Mouse (Mus musculus) heart, embryonic 15.5 days (tissue): ENCODE data around the gene Ripor3. TPM values are rescaled to one million over a fixed set of nuclear protein-coding genes. Genes with fewer than 3 reads are reported as not detected.
A peak's percentile ranks its signal among the peaks of the same experiment; 100 is the strongest.

Experiments used
- ATAC-seq: fragments of 200-750 bp; cut with Nextera tagmentation; replicated peaks from 2 replicates; pipeline ENCODE4 v1.8.0; 2017; ENCODE audit warnings: low read depth, moderate TSS enrichment; ENCODE audit not compliant: insufficient number of reproducible peaks, insufficient read depth, low FRiP score
- H3K27ac ChIP-seq: fragments of 300-500 bp; sonication (generic); 2 replicates; pipeline ENCODE4 v1.5.1; 2015; ENCODE audit warnings: mild to moderate bottlenecking, inconsistent platforms
- H3K27me3 ChIP-seq: fragments of 300-500 bp; sonication (generic); 2 replicates; pipeline ENCODE4 v1.6.1; 2015; ENCODE audit warnings: inconsistent platforms
- H3K36me3 ChIP-seq: fragments of 300-500 bp; sonication (generic); 2 replicates; pipeline ENCODE4 v1.6.1; 2015; ENCODE audit warnings: mild to moderate bottlenecking, inconsistent platforms
- H3K4me1 ChIP-seq: fragments of 300-500 bp; sonication (generic); replicated peaks from 2 replicates; pipeline ENCODE4 v1.6.1; 2015; ENCODE audit warnings: inconsistent platforms
- H3K4me2 ChIP-seq: fragments of 300-500 bp; sonication (generic); 2 replicates; pipeline ENCODE4 v1.6.1; 2015; ENCODE audit warnings: inconsistent platforms, mild to moderate bottlenecking, moderate library complexity
- H3K4me3 ChIP-seq: fragments of 300-500 bp; sonication (generic); 2 replicates; pipeline ENCODE4 v1.5.1; 2015; ENCODE audit warnings: mild to moderate bottlenecking, inconsistent platforms
- H3K9ac ChIP-seq: fragments of 300-500 bp; sonication (generic); 2 replicates; pipeline ENCODE4 v1.6.1; 2015; ENCODE audit warnings: mild to moderate bottlenecking, inconsistent platforms
- H3K9me3 ChIP-seq: fragments of 300-500 bp; sonication (generic); replicated peaks from 2 replicates; pipeline ENCODE4 v1.6.1; 2016; ENCODE audit warnings: inconsistent platforms
- WGBS: fragments of 180-500 bp; shearing (Covaris S2); methylation state at CpG from one replicate; pipeline ENCODE4 v1.1.7; 2015; ENCODE audit warnings: mixed read lengths; 5-methylcytosine and 5-hydroxymethylcytosine counted together
- polyA plus RNA-seq: library from polyadenylated mRNA; unstranded; fragments of >200 nt; fragmentation: Nextera tagmentation; extraction: Ambion mirVana; gene quantifications from 2 replicates; pipeline ENCODE4 v1.2.1, GENCODE M21; 2015

Gene Ripor3
- polyA plus RNA-seq, 1 experiment from 2014 or later = 0.93 TPM

GRCm38 (mm10) chr2:167964320-167964719 lies 46.1 kb downstream of the Ripor3 start:
- Histone ChIP-seq H3K9ac (no peak overlapping the region), H3K36me3 (peaks cover 47% of the 10 kb centered on the region), H3K4me3 (no peak overlapping the region), H3K9me3 (no peaks in the 10 kb centered on the region), H3K27ac (no peak overlapping the region), H3K4me1 (peaks cover 45% of the 10 kb centered on the region), H3K4me2 (no peak overlapping the region), H3K27me3 (no peaks in the 10 kb centered on the region)
- WGBS = 70% methylated on average over 9 of the region's 9 CpGs
- no peak for ATAC-seq

- Histone ChIP-seq H3K27me3 (no peaks in the 10 kb centered on the region), H3K9me3 (no peaks in the 10 kb centered on the region), H3K9ac (no peak overlapping the region), H3K4me3 (no peak overlapping the region), H3K4me1 (peaks cover 50% of the 10 kb centered on the region), H3K36me3 (peaks cover 42% of the 10 kb centered on the region), H3K4me2 (no peak overlapping the region), H3K27ac (0 out of 2 replicates have a peak overlapping the region, but pooled peaks have one; percentile 4)
- 83% methylated on average over 9 of the region's 9 CpGs for WGBS
- ATAC-seq = no peak
Observed at GRCm38 (mm10) chr2:167963778-167964300, 46.6 kb downstream of the Ripor3 start.

- no peak overlapping the region for H3K4me3 ChIP-seq
- peak overlapping the region; percentile 4; the same call in 1 of the 2 replicates for H3K27ac ChIP-seq
- WGBS = 47% methylated on average over 4 of the region's 4 CpGs
- H3K4me1 ChIP-seq = peaks cover 57% of the 10 kb centered on the region
- H3K9ac ChIP-seq = no peak overlapping the region
- H3K27me3 ChIP-seq = no peaks in the 10 kb centered on the region
- no peak overlapping the region for H3K4me2 ChIP-seq
- peaks cover 36% of the 10 kb centered on the region for H3K36me3 ChIP-seq
- H3K9me3 ChIP-seq = no peaks in the 10 kb centered on the region
- ATAC-seq = no peak
Observed at GRCm38 (mm10) chr2:167963176-167963575, 47.2 kb downstream of the Ripor3 start.

GRCm38 (mm10) chr2:167962347-167962746 lies 48.1 kb downstream of the Ripor3 start:
- Histone ChIP-seq H3K4me3 (no peak overlapping the region), H3K4me1 (peaks cover 64% of the 10 kb centered on the region)

GRCm38 (mm10) chr2:167960584-167960983 lies 49.8 kb downstream of the Ripor3 start:
- Histone ChIP-seq H3K4me1 (peaks cover 71% of the 10 kb centered on the region), H3K27me3 (no peaks in the 10 kb centered on the region), H3K4me3 (no peak overlapping the region), H3K9me3 (no peaks in the 10 kb centered on the region), H3K27ac (no peak overlapping the region), H3K4me2 (no peak overlapping the region), H3K36me3 (peaks cover 12% of the 10 kb centered on the region), H3K9ac (no peak overlapping the region)
- 71% methylated on average over 8 of the region's 8 CpGs for WGBS
- ATAC-seq = no peak

More at GRCm38 (mm10) chr2:167962347-167962746, 48.1 kb downstream of the Ripor3 start:
- no peak overlapping the region for H3K9ac ChIP-seq
- H3K27ac ChIP-seq = peak overlapping the region; percentile 7; the same call in 1 of the 2 replicates
- H3K9me3 ChIP-seq = no peaks in the 10 kb centered on the region
- H3K36me3 ChIP-seq = peaks cover 28% of the 10 kb centered on the region
- 65% methylated on average over 6 of the region's 6 CpGs for WGBS
- H3K4me2 ChIP-seq = no peak overlapping the region
- no peak for ATAC-seq
- no peaks in the 10 kb centered on the region for H3K27me3 ChIP-seq

- H3K9me3 ChIP-seq = no peaks in the 10 kb centered on the region
- H3K36me3 ChIP-seq = peaks cover 6% of the 10 kb centered on the region; the same call in 1 of the 2 replicates
- no peak overlapping the region for H3K4me3 ChIP-seq
- no peak overlapping the region for H3K9ac ChIP-seq
- H3K4me1 ChIP-seq = peaks cover 71% of the 10 kb centered on the region
- 47% methylated on average over 7 of the region's 7 CpGs for WGBS
- H3K4me2 ChIP-seq = no peak overlapping the region
- ATAC-seq = no peak
- no peaks in the 10 kb centered on the region for H3K27me3 ChIP-seq
- peak overlapping the region; percentile 77; the same call in 1 of the 2 replicates for H3K27ac ChIP-seq
Observed at GRCm38 (mm10) chr2:167959996-167960395, 50.4 kb downstream of the Ripor3 start.

- Histone ChIP-seq H3K9ac (peak overlapping the region; percentile 2; the same call in 1 of the 2 replicates), H3K4me3 (no peak overlapping the region), H3K36me3 (0 out of 2 replicates have a peak, but pooled peaks cover under 1% of the 10 kb centered on the region), H3K4me2 (peak overlapping the region; percentile 28; the same call in 1 of the 2 replicates), H3K4me1 (peaks cover 68% of the 10 kb centered on the region), H3K9me3 (no peaks in the 10 kb centered on the region), H3K27ac (peak overlapping the region; percentile 77), H3K27me3 (no peaks in the 10 kb centered on the region)
- ATAC-seq = no peak
- 54% methylated on average over 4 of the region's 4 CpGs for WGBS
Observed at GRCm38 (mm10) chr2:167959384-167959911, 51.0 kb downstream of the Ripor3 start.

GRCm38 (mm10) chr2:167958843-167959242 lies 51.6 kb downstream of the Ripor3 start:
- H3K9ac ChIP-seq = peak overlapping the region; percentile 5; the same call in 1 of the 2 replicates
- peak overlapping the region; percentile 77 for H3K27ac ChIP-seq
- ATAC-seq = no peak; the same call in 1 of the 2 replicates

GRCm38 (mm10) chr2:167958082-167958788 lies 52.2 kb downstream of the Ripor3 start:
- Histone ChIP-seq H3K4me2 (peak overlapping the region; percentile 28), H3K27ac (peak overlapping the region; percentile 77), H3K27me3 (no peaks in the 10 kb centered on the region), H3K9ac (0 out of 2 replicates have a peak overlapping the region, but pooled peaks have one; percentile 5), H3K9me3 (no peaks in the 10 kb centered on the region), H3K4me3 (no peak overlapping the region), H3K4me1 (peaks cover 59% of the 10 kb centered on the region), H3K36me3 (no peaks in the 10 kb centered on the region)
- 20% methylated on average over 5 of the region's 5 CpGs for WGBS
- 0 out of 2 replicates have a peak, but pooled peaks have one; percentile 36 for ATAC-seq

More at GRCm38 (mm10) chr2:167958843-167959242, 51.6 kb downstream of the Ripor3 start:
- Histone ChIP-seq H3K4me3 (no peak overlapping the region), H3K4me2 (peak overlapping the region; percentile 28), H3K9me3 (no peaks in the 10 kb centered on the region), H3K36me3 (no peaks in the 10 kb centered on the region), H3K27me3 (no peaks in the 10 kb centered on the region), H3K4me1 (peaks cover 62% of the 10 kb centered on the region)
- 11% methylated on average over 4 of the region's 4 CpGs for WGBS

GRCm38 (mm10) chr2:167957539-167957938 lies 52.9 kb downstream of the Ripor3 start:
- Histone ChIP-seq H3K27ac (peak overlapping the region; percentile 77), H3K4me3 (no peak overlapping the region), H3K9ac (no peak overlapping the region), H3K9me3 (no peaks in the 10 kb centered on the region), H3K4me1 (peaks cover 52% of the 10 kb centered on the region), H3K4me2 (no peak overlapping the region), H3K36me3 (no peaks in the 10 kb centered on the region), H3K27me3 (no peaks in the 10 kb centered on the region)
- no peak for ATAC-seq
- 96% methylated on average over 1 of the region's 1 CpGs for WGBS

- no peaks in the 10 kb centered on the region for H3K36me3 ChIP-seq
- no peak overlapping the region for H3K27ac ChIP-seq
- no peak overlapping the region for H3K4me3 ChIP-seq
- no peak overlapping the region for H3K9ac ChIP-seq
- 65% methylated on average over 7 of the region's 7 CpGs for WGBS
- H3K4me1 ChIP-seq = peaks cover 48% of the 10 kb centered on the region
- H3K4me2 ChIP-seq = no peak overlapping the region
- no peak for ATAC-seq
- H3K9me3 ChIP-seq = no peaks in the 10 kb centered on the region
- no peaks in the 10 kb centered on the region for H3K27me3 ChIP-seq
Observed at GRCm38 (mm10) chr2:167954928-167955327, 55.5 kb downstream of the Ripor3 start.
